Mouse (Mus musculus): ENCODE measurements around the gene 3100002H09Rik. TPM values are rescaled to one million over a fixed set of nuclear protein-coding genes. Genes with fewer than 3 reads are reported as not detected.

3100002H09Rik gene
- not detected for polyA plus RNA-seq (2014; fragmentation: Illumina TruSeq; extraction: RNeasy Lipid Tissue Mini Kit (QIAGEN cat#74804); ENCODE audit: low read depth, low replicate concordance)

DNA sequence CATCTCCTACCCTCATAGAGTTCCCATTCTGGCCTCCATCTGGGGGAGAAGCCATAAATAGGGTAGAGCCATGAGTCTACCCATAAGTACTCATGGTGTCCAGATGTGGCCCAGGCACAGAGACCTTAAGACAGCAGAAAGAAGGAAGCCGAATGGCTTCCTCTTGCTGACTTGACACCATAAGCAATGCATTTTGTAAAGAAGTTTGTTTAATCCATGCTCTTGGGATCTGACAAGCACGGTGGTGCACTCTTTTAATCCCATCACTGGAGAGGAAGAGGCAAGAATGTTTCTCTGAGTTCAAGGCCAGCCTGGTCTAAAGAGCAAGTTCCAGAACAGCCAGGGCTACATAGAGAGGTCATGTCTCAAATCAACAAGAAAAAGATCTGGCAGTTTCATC lies at the start of gene 3100002H09Rik:
Gene 3100002H09Rik (minus strand): TSS at position 101 of the 400 bp plus-strand sequence.

DNA sequence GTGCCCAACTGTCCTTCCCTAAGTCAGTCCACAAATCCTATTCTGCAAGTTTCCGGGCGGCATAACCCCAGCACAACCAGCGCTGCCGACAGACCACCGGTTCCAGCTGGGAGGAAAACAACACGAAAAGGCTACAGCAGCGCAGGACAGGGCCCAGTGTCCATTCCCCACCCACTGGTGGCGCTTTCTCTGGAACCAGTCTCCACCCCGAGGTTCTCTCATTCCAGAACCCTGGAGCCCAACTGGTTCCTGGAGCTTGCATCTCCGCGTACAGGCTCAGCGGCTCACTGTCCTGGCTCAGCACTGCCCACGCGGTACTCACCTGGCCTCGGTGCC lies 45.9 kb upstream of the 3100002H09Rik start, which contains the start of gene Pou3f1:
Gene Pou3f1 (plus strand): TSS at position 290 of the 336 bp plus-strand sequence.

Other genes starting within 250 kb of the 3100002H09Rik start
- not detected for gene Pou3f1, start 46.0 kb upstream of the 3100002H09Rik start, polyA plus RNA-seq (2014; fragmentation: Illumina TruSeq; extraction: RNeasy Lipid Tissue Mini Kit (QIAGEN cat#74804); ENCODE audit: low read depth, low replicate concordance)
- 91.4 TPM for gene Utp11, start 82.8 kb upstream of the 3100002H09Rik start, polyA plus RNA-seq (2014; fragmentation: Illumina TruSeq; extraction: RNeasy Lipid Tissue Mini Kit (QIAGEN cat#74804); ENCODE audit: low read depth, low replicate concordance)
- not detected for gene Fhl3, start 89.9 kb upstream of the 3100002H09Rik start, polyA plus RNA-seq (2014; fragmentation: Illumina TruSeq; extraction: RNeasy Lipid Tissue Mini Kit (QIAGEN cat#74804); ENCODE audit: low read depth, low replicate concordance)
- gene Sf3a3, start 104.0 kb upstream of the 3100002H09Rik start, polyA plus RNA-seq (2014; fragmentation: Illumina TruSeq; extraction: RNeasy Lipid Tissue Mini Kit (QIAGEN cat#74804); ENCODE audit: low read depth, low replicate concordance): 33.8 TPM
- 17.5 TPM for gene Inpp5b, start 131.0 kb upstream of the 3100002H09Rik start, polyA plus RNA-seq (2014; fragmentation: Illumina TruSeq; extraction: RNeasy Lipid Tissue Mini Kit (QIAGEN cat#74804); ENCODE audit: low read depth, low replicate concordance)
- gene Mtf1, start 191.3 kb upstream of the 3100002H09Rik start, polyA plus RNA-seq (2014; fragmentation: Illumina TruSeq; extraction: RNeasy Lipid Tissue Mini Kit (QIAGEN cat#74804); ENCODE audit: low read depth, low replicate concordance): 15.1 TPM
- 21.5 TPM for gene Yrdc, start 239.9 kb upstream of the 3100002H09Rik start, polyA plus RNA-seq (2014; fragmentation: Illumina TruSeq; extraction: RNeasy Lipid Tissue Mini Kit (QIAGEN cat#74804); ENCODE audit: low read depth, low replicate concordance)
- gene 1110065P20Rik, start 240.4 kb upstream of the 3100002H09Rik start, polyA plus RNA-seq (2014; fragmentation: Illumina TruSeq; extraction: RNeasy Lipid Tissue Mini Kit (QIAGEN cat#74804); ENCODE audit: low read depth, low replicate concordance): 1.2 TPM